Mouse (Mus musculus): ENCODE measurements around the gene Cgref1. TPM values are rescaled to one million over a fixed set of nuclear protein-coding genes. Genes with fewer than 3 reads are reported as not detected.

Gene Cgref1
- polyA plus RNA-seq, 1 experiment, result 0.69 TPM

DNA sequence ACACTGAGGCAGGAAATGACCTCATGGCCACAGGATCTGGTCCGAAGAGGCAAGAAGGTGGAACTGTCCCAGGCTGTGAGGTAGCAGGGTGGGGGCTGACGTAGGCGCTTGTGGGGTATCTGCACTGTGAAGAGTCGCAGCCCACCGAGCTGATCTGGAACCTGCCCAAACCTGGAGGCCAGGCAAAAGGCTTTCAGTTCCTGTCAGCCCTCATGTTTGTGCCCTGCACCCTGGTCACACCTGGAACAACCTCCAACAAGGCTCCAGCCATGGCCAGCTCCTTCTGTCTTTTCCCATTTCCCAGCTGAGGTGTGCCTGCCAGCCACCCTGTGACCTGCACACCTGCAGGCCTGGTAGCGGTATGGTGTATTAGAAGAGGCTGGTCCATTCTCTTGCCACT lies 12.5 kb upstream of the Cgref1 start:
- TF ChIP-seq POLR2A (IDR thresholded peaks at IDR 0.05; ENCODE audit: control insufficient read depth, low read depth, low read length) (no peak), CTCF (IDR thresholded peaks at IDR 0.05; ENCODE audit: control insufficient read depth, insufficient read depth, insufficient replicate concordance, low read depth, low read length) (no peak)
- Histone ChIP-seq H3K4me3 (ENCODE audit: control insufficient read depth, low read depth, low read length) (no peak overlapping the region), H3K27me3 (ENCODE audit: control insufficient read depth, insufficient read depth, low read length) (no peaks in the 10 kb centered on the region), H3K36me3 (ENCODE audit: control insufficient read depth, insufficient read depth, low read length) (peaks cover 10% of the 10 kb centered on the region), H3K27ac (ENCODE audit: control insufficient read depth, insufficient read depth, low read depth, low read length) (no peak overlapping the region), H3K4me1 (ENCODE audit: control insufficient read depth, insufficient read depth, low read length) (peaks cover 6% of the 10 kb centered on the region)

GRCm38 (mm10) chr5:30955751-30956150 lies 10.4 kb upstream of the Cgref1 start:
- TF ChIP-seq CTCF (IDR thresholded peaks at IDR 0.05; ENCODE audit: control insufficient read depth, insufficient read depth, insufficient replicate concordance, low read depth, low read length), result no peak
- no peak for TF ChIP-seq POLR2A (IDR thresholded peaks at IDR 0.05; ENCODE audit: control insufficient read depth, low read depth, low read length)
- no peak overlapping the region for H3K4me3 ChIP-seq (ENCODE audit: control insufficient read depth, low read depth, low read length)
- peaks cover 10% of the 10 kb centered on the region for H3K36me3 ChIP-seq (ENCODE audit: control insufficient read depth, insufficient read depth, low read length)
- no peaks in the 10 kb centered on the region for H3K27me3 ChIP-seq (ENCODE audit: control insufficient read depth, insufficient read depth, low read length)
- no peak overlapping the region for H3K27ac ChIP-seq (ENCODE audit: control insufficient read depth, insufficient read depth, low read depth, low read length)
- H3K4me1 ChIP-seq (ENCODE audit: control insufficient read depth, insufficient read depth, low read length), result peaks cover 8% of the 10 kb centered on the region

DNA sequence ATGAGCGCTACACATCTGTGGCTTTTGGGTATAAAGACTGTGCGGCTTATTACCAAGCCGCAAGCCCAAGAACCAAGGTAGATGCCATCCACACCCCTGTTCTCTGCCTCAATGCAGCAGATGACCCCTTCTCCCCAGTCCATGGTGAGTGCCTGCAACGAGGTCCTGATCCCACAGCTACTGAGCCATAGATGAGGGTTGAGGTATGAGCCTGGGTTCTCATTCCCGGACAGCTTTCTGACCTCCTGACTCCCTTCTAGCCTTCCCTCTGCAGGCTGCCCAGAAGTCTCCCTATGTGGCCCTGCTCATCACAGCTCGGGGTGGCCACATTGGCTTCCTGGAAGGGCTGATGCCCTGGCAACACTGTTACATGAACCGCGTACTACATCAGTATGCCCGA lies 9.2 kb upstream of the Cgref1 start:
- peaks cover 10% of the 10 kb centered on the region for H3K4me1 ChIP-seq (ENCODE audit: control insufficient read depth, insufficient read depth, low read length)
- no peak overlapping the region for H3K27ac ChIP-seq (ENCODE audit: control insufficient read depth, insufficient read depth, low read depth, low read length)
- no peak overlapping the region for H3K4me3 ChIP-seq (ENCODE audit: control insufficient read depth, low read depth, low read length)
- H3K27me3 ChIP-seq (ENCODE audit: control insufficient read depth, insufficient read depth, low read length), result no peaks in the 10 kb centered on the region
- H3K36me3 ChIP-seq (ENCODE audit: control insufficient read depth, insufficient read depth, low read length), result peaks cover 10% of the 10 kb centered on the region
- no peak for TF ChIP-seq CTCF (IDR thresholded peaks at IDR 0.05; ENCODE audit: control insufficient read depth, insufficient read depth, insufficient replicate concordance, low read depth, low read length)
- no peak for TF ChIP-seq POLR2A (IDR thresholded peaks at IDR 0.05; ENCODE audit: control insufficient read depth, low read depth, low read length)

DNA sequence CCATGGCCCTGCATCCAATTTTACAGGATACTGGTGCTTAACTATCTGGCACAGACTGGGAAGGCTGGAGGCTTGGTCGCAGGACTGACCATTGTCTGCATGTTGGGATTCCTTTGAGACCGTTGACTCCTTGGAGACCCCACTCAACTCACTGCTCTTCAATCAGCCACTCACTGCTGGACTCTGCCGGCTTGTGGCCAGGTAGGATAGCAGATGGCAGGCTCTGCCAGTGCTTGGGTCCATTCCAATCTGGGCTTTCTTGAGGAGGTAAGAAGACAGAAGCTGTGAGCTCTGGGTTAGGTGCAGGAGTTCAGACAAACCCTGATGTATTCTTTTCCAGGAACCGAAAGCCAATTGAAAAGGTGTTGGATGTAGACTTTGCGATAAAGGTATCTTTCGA lies 8.7 kb upstream of the Cgref1 start:
- H3K27ac ChIP-seq (ENCODE audit: control insufficient read depth, insufficient read depth, low read depth, low read length), result no peak overlapping the region
- H3K36me3 ChIP-seq (ENCODE audit: control insufficient read depth, insufficient read depth, low read length), result peaks cover 10% of the 10 kb centered on the region
- H3K4me1 ChIP-seq (ENCODE audit: control insufficient read depth, insufficient read depth, low read length), result peaks cover 7% of the 10 kb centered on the region
- TF ChIP-seq POLR2A (IDR thresholded peaks at IDR 0.05; ENCODE audit: control insufficient read depth, low read depth, low read length) (no peak), CTCF (IDR thresholded peaks at IDR 0.05; ENCODE audit: control insufficient read depth, insufficient read depth, insufficient replicate concordance, low read depth, low read length) (no peak)
- no peaks in the 10 kb centered on the region for H3K27me3 ChIP-seq (ENCODE audit: control insufficient read depth, insufficient read depth, low read length)
- H3K4me3 ChIP-seq (ENCODE audit: control insufficient read depth, low read depth, low read length), result no peak overlapping the region

- TF ChIP-seq CTCF (IDR thresholded peaks at IDR 0.05; ENCODE audit: control insufficient read depth, insufficient read depth, insufficient replicate concordance, low read depth, low read length), result no peak
- no peak for TF ChIP-seq POLR2A (IDR thresholded peaks at IDR 0.05; ENCODE audit: control insufficient read depth, low read depth, low read length)
- Histone ChIP-seq H3K27me3 (ENCODE audit: control insufficient read depth, insufficient read depth, low read length) (no peaks in the 10 kb centered on the region), H3K4me1 (ENCODE audit: control insufficient read depth, insufficient read depth, low read length) (peaks cover 8% of the 10 kb centered on the region), H3K36me3 (ENCODE audit: control insufficient read depth, insufficient read depth, low read length) (peaks cover 10% of the 10 kb centered on the region), H3K4me3 (ENCODE audit: control insufficient read depth, low read depth, low read length) (no peak overlapping the region), H3K27ac (ENCODE audit: control insufficient read depth, insufficient read depth, low read depth, low read length) (no peak overlapping the region)
Measured at GRCm38 (mm10) chr5:30952551-30952950, 7.2 kb upstream of the Cgref1 start.

- H3K4me3 ChIP-seq (ENCODE audit: control insufficient read depth, low read depth, low read length), result no peak overlapping the region
- H3K4me1 ChIP-seq (ENCODE audit: control insufficient read depth, insufficient read depth, low read length), result peaks cover 8% of the 10 kb centered on the region
- H3K27ac ChIP-seq (ENCODE audit: control insufficient read depth, insufficient read depth, low read depth, low read length), result no peak overlapping the region
- H3K36me3 ChIP-seq (ENCODE audit: control insufficient read depth, insufficient read depth, low read length), result peaks cover 10% of the 10 kb centered on the region
- TF ChIP-seq CTCF (IDR thresholded peaks at IDR 0.05; ENCODE audit: control insufficient read depth, insufficient read depth, insufficient replicate concordance, low read depth, low read length) (no peak), POLR2A (IDR thresholded peaks at IDR 0.05; ENCODE audit: control insufficient read depth, low read depth, low read length) (no peak)
- H3K27me3 ChIP-seq (ENCODE audit: control insufficient read depth, insufficient read depth, low read length), result no peaks in the 10 kb centered on the region
Measured at GRCm38 (mm10) chr5:30951706-30952105, 6.3 kb upstream of the Cgref1 start.

GRCm38 (mm10) chr5:30950922-30951321 lies 5.5 kb upstream of the Cgref1 start:
- TF ChIP-seq CTCF (IDR thresholded peaks at IDR 0.05; ENCODE audit: control insufficient read depth, insufficient read depth, insufficient replicate concordance, low read depth, low read length) (no peak), POLR2A (IDR thresholded peaks at IDR 0.05; ENCODE audit: control insufficient read depth, low read depth, low read length) (no peak)
- Histone ChIP-seq H3K4me3 (ENCODE audit: control insufficient read depth, low read depth, low read length) (no peak overlapping the region), H3K4me1 (ENCODE audit: control insufficient read depth, insufficient read depth, low read length) (peaks cover 8% of the 10 kb centered on the region), H3K27me3 (ENCODE audit: control insufficient read depth, insufficient read depth, low read length) (no peaks in the 10 kb centered on the region), H3K27ac (ENCODE audit: control insufficient read depth, insufficient read depth, low read depth, low read length) (no peak overlapping the region), H3K36me3 (ENCODE audit: control insufficient read depth, insufficient read depth, low read length) (peaks cover 8% of the 10 kb centered on the region)

DNA sequence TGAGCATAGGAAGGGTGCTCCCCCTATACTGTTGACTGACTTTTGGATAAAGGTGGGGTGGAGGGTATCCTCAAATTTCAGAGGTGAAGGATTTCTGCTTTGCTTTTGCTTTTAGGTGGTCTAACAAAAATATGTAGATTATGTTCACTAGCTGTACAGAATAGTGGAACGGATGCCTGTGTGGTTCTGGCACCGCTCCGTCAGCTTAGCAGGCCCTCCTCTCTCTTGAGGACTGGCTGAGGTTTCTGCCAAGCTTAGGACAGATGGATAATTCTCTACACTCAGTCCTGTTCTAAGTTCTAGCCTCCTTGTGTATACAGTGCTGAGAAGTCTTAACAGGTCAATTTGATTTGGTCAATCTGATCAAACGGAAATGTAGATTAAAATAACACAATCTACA lies 5.1 kb upstream of the Cgref1 start:
- no peak overlapping the region; the same call in 1 of the 2 replicates for H3K27ac ChIP-seq (ENCODE audit: control insufficient read depth, insufficient read depth, low read depth, low read length)
- H3K4me1 ChIP-seq (ENCODE audit: control insufficient read depth, insufficient read depth, low read length), result peaks cover 10% of the 10 kb centered on the region
- TF ChIP-seq POLR2A (IDR thresholded peaks at IDR 0.05; ENCODE audit: control insufficient read depth, low read depth, low read length) (no peak), CTCF (IDR thresholded peaks at IDR 0.05; ENCODE audit: control insufficient read depth, insufficient read depth, insufficient replicate concordance, low read depth, low read length) (no peak)
- peaks cover 8% of the 10 kb centered on the region for H3K36me3 ChIP-seq (ENCODE audit: control insufficient read depth, insufficient read depth, low read length)
- peak overlapping the region; percentile 84 for H3K4me3 ChIP-seq (ENCODE audit: control insufficient read depth, low read depth, low read length)
- H3K27me3 ChIP-seq (ENCODE audit: control insufficient read depth, insufficient read depth, low read length), result no peaks in the 10 kb centered on the region

All from testis, adult 2 months (tissue).